Mouse (Mus musculus) myocyte (in vitro differentiated cells): ENCODE data around the gene Atp10b. TPM values are rescaled to one million over a fixed set of nuclear protein-coding genes. Genes with fewer than 3 reads are reported as not detected.

Experiments used
- H3K27me3 ChIP-seq: one replicate; pipeline ENCODE4 v1.6.1; 2011; ENCODE audit not compliant: control insufficient read depth, insufficient read depth, insufficient read length
- H3K36me3 ChIP-seq: one replicate; pipeline ENCODE4 v1.6.1; 2011; ENCODE audit not compliant: control insufficient read depth, insufficient read depth
- H3K4me2 ChIP-seq: one replicate; pipeline ENCODE4 v1.6.1; 2011; ENCODE audit warnings: low read depth, control low read depth
- H3K4me3 ChIP-seq: one replicate; pipeline ENCODE4 v1.5.1; 2011; ENCODE audit warnings: mild to moderate bottlenecking, control low read depth, moderate library complexity
- H3K79me2 ChIP-seq: one replicate; pipeline ENCODE4 v1.6.1; 2011; ENCODE audit not compliant: control insufficient read depth, insufficient read depth
- H3ac ChIP-seq: one replicate; pipeline ENCODE4 v1.6.1; 2011; ENCODE audit not compliant: control insufficient read depth, insufficient read length
- CEBPB ChIP-seq: IDR thresholded peaks from 2 replicates; pipeline ENCODE4 v1.6.1; 2011; ENCODE audit warnings: mild to moderate bottlenecking, moderate library complexity; ENCODE audit not compliant: poor library complexity, insufficient read depth, severe bottlenecking
- E2F4 ChIP-seq: IDR thresholded peaks from one replicate; pipeline ENCODE4 v1.6.1; 2011; ENCODE audit warnings: mild to moderate bottlenecking, control low read depth, moderate library complexity; ENCODE audit not compliant: insufficient read depth
- MAX ChIP-seq: IDR thresholded peaks from one replicate; pipeline ENCODE4 v1.6.1; 2011; ENCODE audit warnings: low read depth, mild to moderate bottlenecking, control low read depth
- MYOD1 ChIP-seq, 3 experiments: IDR thresholded peaks; one replicate each; pipeline ENCODE4 v1.6.1; 2011; ENCODE audit warnings: control low read depth in 2 of 3, low read depth in 2 of 3, mild to moderate bottlenecking in 2 of 3, moderate library complexity in 1 of 3; ENCODE audit not compliant: insufficient read length in 2 of 3, control insufficient read depth in 1 of 3
- MYOG ChIP-seq, 3 experiments: IDR thresholded peaks; one replicate each; pipeline ENCODE4 v1.6.1; 2011; ENCODE audit warnings: control low read depth in 2 of 3, low read depth in 2 of 3, mild to moderate bottlenecking in 2 of 3; ENCODE audit not compliant: insufficient read length in 2 of 3, control insufficient read depth in 1 of 3, insufficient read depth in 1 of 3
- POLR2A ChIP-seq: IDR thresholded peaks from one replicate; pipeline ENCODE4 v1.6.1; 2011; ENCODE audit warnings: low read depth, mild to moderate bottlenecking, control low read depth, moderate library complexity; ENCODE audit not compliant: insufficient read length
- POLR2AphosphoS2 ChIP-seq: IDR thresholded peaks from one replicate; pipeline ENCODE4 v1.6.1; 2011; ENCODE audit warnings: low read depth, control low read depth; ENCODE audit not compliant: insufficient read length
- REST ChIP-seq: IDR thresholded peaks from one replicate; pipeline ENCODE4 v1.6.1; 2011; ENCODE audit warnings: mild to moderate bottlenecking, control low read depth, moderate library complexity; ENCODE audit not compliant: insufficient read depth, insufficient read length
- SRF ChIP-seq: IDR thresholded peaks from one replicate; pipeline ENCODE4 v1.6.1; 2011; ENCODE audit warnings: low read depth; ENCODE audit not compliant: control insufficient read depth, insufficient read length
- TCF12 ChIP-seq: IDR thresholded peaks from one replicate; pipeline ENCODE4 v1.6.1; 2011; ENCODE audit warnings: mild to moderate bottlenecking, control low read depth; ENCODE audit not compliant: poor library complexity, insufficient read depth, severe bottlenecking
- TCF3 ChIP-seq: IDR thresholded peaks from one replicate; pipeline ENCODE4 v1.6.1; 2011; ENCODE audit warnings: low read depth, control low read depth; ENCODE audit not compliant: insufficient read length
- USF1 ChIP-seq: IDR thresholded peaks from one replicate; pipeline ENCODE4 v1.6.1; 2011; ENCODE audit warnings: low read depth, mild to moderate bottlenecking, control low read depth, moderate library complexity
- polyA plus RNA-seq: library from polyadenylated mRNA; unstranded; fragments of >200 nt; fragmentation: generic; extraction: Trizol; gene quantifications from one replicate; pipeline ENCODE4 v1.2.1, GENCODE M21; 2012; ENCODE audit warnings: missing spikeins

The Atp10b gene
- polyA plus RNA-seq, 1 experiment = 0.02 TPM

- no peak overlapping the region for H3K4me2 ChIP-seq
- no peaks in the 10 kb centered on the region for H3K79me2 ChIP-seq
- H3ac ChIP-seq = no peak overlapping the region
- H3K36me3 ChIP-seq = no peaks in the 10 kb centered on the region
- no peaks in the 10 kb centered on the region for H3K27me3 ChIP-seq
- H3K4me3 ChIP-seq = no peak overlapping the region
- TF ChIP-seq USF1 (no peak), MAX (no peak), REST (no peak), E2F4 (no peak), POLR2A (no peak), CEBPB (no peak), POLR2AphosphoS2 (no peak), MYOG (IDR thresholded peaks at IDR 0.05; ENCODE audit: control insufficient read depth in 1 of 3, insufficient read depth in 1 of 3, insufficient read length in 2 of 3, low read depth in 2 of 3) (no peak), TCF12 (no peak), SRF (no peak), TCF3 (no peak), MYOD1 (IDR thresholded peaks at IDR 0.05; ENCODE audit: control insufficient read depth in 1 of 3, insufficient read length in 2 of 3, low read depth in 2 of 3) (no peak)
These were observed 9.1 kb downstream of the Atp10b start for GRCm38 (mm10) chr11:43158814-43159213.

- H3K4me2 ChIP-seq = no peak overlapping the region
- H3ac ChIP-seq = no peak overlapping the region
- no peak for TF ChIP-seq E2F4
- no peak for TF ChIP-seq MYOG (IDR thresholded peaks at IDR 0.05; ENCODE audit: control insufficient read depth in 1 of 3, insufficient read depth in 1 of 3, insufficient read length in 2 of 3, low read depth in 2 of 3)
- TF ChIP-seq TCF3 = no peak
- no peak overlapping the region for H3K4me3 ChIP-seq
- H3K79me2 ChIP-seq = no peaks in the 10 kb centered on the region
- no peaks in the 10 kb centered on the region for H3K36me3 ChIP-seq
- H3K27me3 ChIP-seq = no peaks in the 10 kb centered on the region
These were observed 10.7 kb downstream of the Atp10b start for GRCm38 (mm10) chr11:43160188-43160942.

- H3K79me2 ChIP-seq = no peaks in the 10 kb centered on the region
- no peaks in the 10 kb centered on the region for H3K36me3 ChIP-seq
- TF ChIP-seq E2F4 (no peak), SRF (no peak), MYOD1 (IDR thresholded peaks at IDR 0.05; ENCODE audit: control insufficient read depth in 1 of 3, insufficient read length in 2 of 3, low read depth in 2 of 3) (no peak), TCF12 (no peak), CEBPB (no peak), USF1 (no peak), MYOG (IDR thresholded peaks at IDR 0.05; ENCODE audit: control insufficient read depth in 1 of 3, insufficient read depth in 1 of 3, insufficient read length in 2 of 3, low read depth in 2 of 3) (no peak), TCF3 (no peak), POLR2AphosphoS2 (no peak), REST (no peak), POLR2A (no peak), MAX (no peak)
- no peak overlapping the region for H3K4me2 ChIP-seq
- H3K4me3 ChIP-seq = no peak overlapping the region
- H3K27me3 ChIP-seq = no peaks in the 10 kb centered on the region
- no peak overlapping the region for H3ac ChIP-seq
These were observed 20.9 kb downstream of the Atp10b start for GRCm38 (mm10) chr11:43170601-43171000.

- TF ChIP-seq USF1 = no peak
- TF ChIP-seq SRF = no peak
- TF ChIP-seq POLR2AphosphoS2 = no peak
- TF ChIP-seq E2F4 = no peak
- TF ChIP-seq CEBPB = no peak
- TF ChIP-seq MYOD1 (IDR thresholded peaks at IDR 0.05; ENCODE audit: control insufficient read depth in 1 of 3, insufficient read length in 2 of 3, low read depth in 2 of 3) = no peak
- TF ChIP-seq MAX = no peak
- Histone ChIP-seq H3K4me2 (peak overlapping the region; percentile 54), H3K27me3 (no peaks in the 10 kb centered on the region), H3ac (no peak overlapping the region), H3K36me3 (no peaks in the 10 kb centered on the region), H3K4me3 (no peak overlapping the region), H3K79me2 (no peaks in the 10 kb centered on the region)
These were observed 24.9 kb downstream of the Atp10b start for GRCm38 (mm10) chr11:43174359-43175116.

- H3K79me2 ChIP-seq = no peaks in the 10 kb centered on the region
- H3K36me3 ChIP-seq = no peaks in the 10 kb centered on the region
- no peak overlapping the region for H3ac ChIP-seq
- H3K4me2 ChIP-seq = peak overlapping the region; percentile 87
- H3K4me3 ChIP-seq = no peak overlapping the region
- no peak for TF ChIP-seq CEBPB
- TF ChIP-seq TCF3 = no peak
- no peak for TF ChIP-seq MYOD1 (IDR thresholded peaks at IDR 0.05; ENCODE audit: control insufficient read depth in 1 of 3, insufficient read length in 2 of 3, low read depth in 2 of 3)
- TF ChIP-seq POLR2A = no peak
- no peaks in the 10 kb centered on the region for H3K27me3 ChIP-seq
These were observed 32.7 kb downstream of the Atp10b start for GRCm38 (mm10) chr11:43182401-43182800.
